Mouse (Mus musculus) hindbrain, embryonic 11.5 days (tissue): Measurements from ENCODE around the gene Iqgap2. TPM values are rescaled to one million over a fixed set of nuclear protein-coding genes. Genes with fewer than 3 reads are reported as not detected.

Source experiments
- ATAC-seq: fragments of 200-750 bp; cut with Nextera tagmentation; 2 replicates; pipeline ENCODE4 v1.8.0; 2017; ENCODE audit warnings: mild to moderate bottlenecking, moderate TSS enrichment, moderate library complexity; ENCODE audit not compliant: low FRiP score
- DNase-seq: peaks from one replicate; pipeline ENCODE4 v3.0.0-alpha.2; 2015; ENCODE audit warnings: low spot score
- H3K27ac ChIP-seq: fragments of 300-500 bp; sonication (generic); 2 replicates; pipeline ENCODE4 v1.5.1; 2014; ENCODE audit warnings: mild to moderate bottlenecking, low read depth, low read length
- H3K27me3 ChIP-seq: fragments of 300-500 bp; sonication (generic); 2 replicates; pipeline ENCODE4 v1.6.1; 2014; ENCODE audit warnings: mild to moderate bottlenecking, low read length, moderate library complexity, mixed read lengths; ENCODE audit not compliant: control insufficient read depth, insufficient read depth
- H3K36me3 ChIP-seq: fragments of 300-500 bp; sonication (generic); 2 replicates; pipeline ENCODE4 v1.6.1; 2014; ENCODE audit warnings: mild to moderate bottlenecking, low read length, moderate library complexity, mixed read lengths; ENCODE audit not compliant: control insufficient read depth, insufficient read depth
- H3K4me1 ChIP-seq: fragments of 300-500 bp; sonication (generic); replicated peaks from 2 replicates; pipeline ENCODE4 v1.6.1; 2014; ENCODE audit warnings: low read length, mixed read lengths; ENCODE audit not compliant: control insufficient read depth, insufficient read depth
- H3K4me2 ChIP-seq: fragments of 300-500 bp; sonication (generic); replicated peaks from 2 replicates; pipeline ENCODE4 v1.6.1; 2014; ENCODE audit warnings: mild to moderate bottlenecking, low read depth, low read length
- H3K4me3 ChIP-seq: fragments of 300-500 bp; sonication (generic); 2 replicates; pipeline ENCODE4 v1.5.1; 2014; ENCODE audit warnings: low read depth, low read length
- H3K9ac ChIP-seq: fragments of 300-500 bp; sonication (generic); 2 replicates; pipeline ENCODE4 v1.6.1; 2014; ENCODE audit warnings: low read depth, low read length
- H3K9me3 ChIP-seq: fragments of 300-500 bp; sonication (generic); 2 replicates; pipeline ENCODE4 v1.6.1; 2016; ENCODE audit warnings: low read length; ENCODE audit not compliant: control insufficient read depth
- WGBS: fragments of 180-500 bp; shearing (Covaris S2); extraction: QIAGEN DNeasy Blood & Tissue Kit; methylation state at CpG from one replicate; pipeline ENCODE4 v1.1.7; 2014; 5-methylcytosine and 5-hydroxymethylcytosine counted together
- polyA plus RNA-seq: library from polyadenylated mRNA; unstranded; fragments of >200 nt; fragmentation: Nextera tagmentation; extraction: Ambion mirVana; gene quantifications from 2 replicates; pipeline ENCODE4 v1.2.1, GENCODE M21; 2014

Gene Iqgap2
- polyA plus RNA-seq, 1 experiment from 2014 or later = 20.7 TPM

GRCm38 (mm10) chr13:95889366-95889765 is 2.4 kb downstream of the Iqgap2 start:
- Histone ChIP-seq H3K9me3 (no peaks in the 10 kb centered on the region), H3K4me2 (no peak overlapping the region), H3K36me3 (no peaks in the 10 kb centered on the region), H3K4me3 (no peak overlapping the region), H3K4me1 (peaks cover 8% of the 10 kb centered on the region), H3K9ac (no peak overlapping the region), H3K27ac (no peak overlapping the region), H3K27me3 (no peaks in the 10 kb centered on the region)
- DNase-seq (no peak), ATAC-seq (no peak)
- 91% methylated on average over 10 of the region's 10 CpGs for WGBS

GRCm38 (mm10) chr13:95888621-95889020 is 3.1 kb downstream of the Iqgap2 start:
- Histone ChIP-seq H3K4me3 (no peak overlapping the region), H3K9ac (no peak overlapping the region), H3K4me1 (peaks cover 8% of the 10 kb centered on the region), H3K27me3 (no peaks in the 10 kb centered on the region), H3K9me3 (no peaks in the 10 kb centered on the region), H3K27ac (no peak overlapping the region), H3K36me3 (no peaks in the 10 kb centered on the region), H3K4me2 (no peak overlapping the region)
- ATAC-seq = no peak
- no peak for DNase-seq
- 95% methylated on average over 12 of the region's 12 CpGs for WGBS

- ATAC-seq (no peak), DNase-seq (no peak)
- H3K4me1 ChIP-seq = peaks cover 8% of the 10 kb centered on the region
- no peaks in the 10 kb centered on the region for H3K9me3 ChIP-seq
- no peaks in the 10 kb centered on the region for H3K27me3 ChIP-seq
- H3K36me3 ChIP-seq = no peaks in the 10 kb centered on the region
- H3K4me3 ChIP-seq = no peak overlapping the region
- WGBS = 92% methylated on average over 4 of the region's 4 CpGs
- no peak overlapping the region for H3K4me2 ChIP-seq
- H3K9ac ChIP-seq = no peak overlapping the region
- no peak overlapping the region for H3K27ac ChIP-seq
Measured at GRCm38 (mm10) chr13:95888170-95888569, 3.6 kb downstream of the Iqgap2 start.

GRCm38 (mm10) chr13:95887375-95887774 is 4.3 kb downstream of the Iqgap2 start:
- WGBS = 83% methylated on average over 7 of the region's 7 CpGs
- H3K27me3 ChIP-seq = no peaks in the 10 kb centered on the region
- ATAC-seq (no peak), DNase-seq (no peak)
- peaks cover 8% of the 10 kb centered on the region for H3K4me1 ChIP-seq
- H3K36me3 ChIP-seq = no peaks in the 10 kb centered on the region
- H3K4me2 ChIP-seq = no peak overlapping the region
- no peak overlapping the region for H3K9ac ChIP-seq
- H3K9me3 ChIP-seq = no peaks in the 10 kb centered on the region
- no peak overlapping the region for H3K27ac ChIP-seq
- H3K4me3 ChIP-seq = no peak overlapping the region

GRCm38 (mm10) chr13:95884455-95884854 is 7.3 kb downstream of the Iqgap2 start:
- H3K4me2 ChIP-seq = no peak overlapping the region
- no peaks in the 10 kb centered on the region for H3K36me3 ChIP-seq
- no peak for ATAC-seq
- H3K4me3 ChIP-seq = no peak overlapping the region
- 88% methylated on average over 3 of the region's 3 CpGs for WGBS
- H3K27me3 ChIP-seq = no peaks in the 10 kb centered on the region
- H3K27ac ChIP-seq = no peak overlapping the region
- H3K9me3 ChIP-seq = no peaks in the 10 kb centered on the region
- H3K4me1 ChIP-seq = no peaks in the 10 kb centered on the region
- H3K9ac ChIP-seq = no peak overlapping the region
- no peak for DNase-seq

GRCm38 (mm10) chr13:95882001-95882400 is 9.7 kb downstream of the Iqgap2 start:
- WGBS = 88% methylated on average over 6 of the region's 6 CpGs
- Histone ChIP-seq H3K36me3 (no peaks in the 10 kb centered on the region), H3K4me3 (no peak overlapping the region), H3K4me1 (no peaks in the 10 kb centered on the region), H3K27ac (no peak overlapping the region), H3K27me3 (no peaks in the 10 kb centered on the region), H3K9me3 (no peaks in the 10 kb centered on the region), H3K4me2 (no peak overlapping the region), H3K9ac (no peak overlapping the region)
- DNase-seq = no peak
- no peak for ATAC-seq

GRCm38 (mm10) chr13:95881427-95881826 is 10.3 kb downstream of the Iqgap2 start:
- Histone ChIP-seq H3K4me2 (no peak overlapping the region), H3K9me3 (no peaks in the 10 kb centered on the region), H3K4me1 (no peaks in the 10 kb centered on the region), H3K4me3 (no peak overlapping the region), H3K27me3 (no peaks in the 10 kb centered on the region), H3K27ac (no peak overlapping the region), H3K9ac (no peak overlapping the region), H3K36me3 (no peaks in the 10 kb centered on the region)
- DNase-seq = no peak
- no peak for ATAC-seq
- WGBS = 94% methylated on average over 9 of the region's 9 CpGs

GRCm38 (mm10) chr13:95880633-95881032 is 11.1 kb downstream of the Iqgap2 start:
- ATAC-seq (no peak), DNase-seq (no peak)
- Histone ChIP-seq H3K4me3 (no peak overlapping the region), H3K4me2 (no peak overlapping the region), H3K27ac (no peak overlapping the region), H3K9ac (no peak overlapping the region), H3K27me3 (no peaks in the 10 kb centered on the region), H3K4me1 (no peaks in the 10 kb centered on the region), H3K36me3 (no peaks in the 10 kb centered on the region), H3K9me3 (no peaks in the 10 kb centered on the region)
- 80% methylated on average over 6 of the region's 6 CpGs for WGBS

GRCm38 (mm10) chr13:95871993-95872392 is 19.7 kb downstream of the Iqgap2 start:
- Histone ChIP-seq H3K4me3 (no peak overlapping the region), H3K4me2 (no peak overlapping the region), H3K9me3 (no peaks in the 10 kb centered on the region), H3K36me3 (no peaks in the 10 kb centered on the region), H3K27ac (no peak overlapping the region), H3K27me3 (no peaks in the 10 kb centered on the region), H3K4me1 (peaks cover 9% of the 10 kb centered on the region), H3K9ac (no peak overlapping the region)
- WGBS = 63% methylated on average over 4 of the region's 4 CpGs
- ATAC-seq (no peak), DNase-seq (no peak)
